Mouse (Mus musculus): ENCODE results near the gene B3gat1. TPM values are rescaled to one million over a fixed set of nuclear protein-coding genes. Genes with fewer than 3 reads are reported as not detected.

B3gat1 gene
- total RNA-seq (2014; rRNA removed) (not detected in 2 replicates), polyA plus RNA-seq (2012; rRNA removed) (not detected in 2 replicates)

GRCm38 (mm10) chr9:26733206-26733891, at the start of gene B3gat1:
B3gat1 (plus strand) TSS chr9:26733728.
- no peak for DNase-seq (ENCODE audit: extremely low read depth, low read depth, low spot score)
- 9% methylated on average over 39 of the region's 65 CpGs for WGBS
- Histone ChIP-seq H3K79me2 (ENCODE audit: control insufficient read depth, insufficient read depth, low read length) (no peaks in the 10 kb centered on the region), H3K4me3 (ENCODE audit: insufficient read depth, low read depth, low read length) (no peak within 1 kb of the TSS), H3K4me1 (ENCODE audit: control insufficient read depth, insufficient read depth, low read length) (no peaks in the 10 kb centered on the region), H3K9ac (ENCODE audit: low read depth, low read length) (no peak within 1 kb of the TSS), H3K27me3 (ENCODE audit: control insufficient read depth, insufficient read depth, low read length) (peaks cover 10% of the 10 kb centered on the region; the same call in 1 of the 2 replicates), H3K27ac (replicated peaks; ENCODE audit: insufficient read depth, low read depth, low read length) (no peak within 1 kb of the TSS), H3K36me3 (ENCODE audit: control insufficient read depth, insufficient read depth, low read length) (no peaks in the 10 kb centered on the region)
- TF ChIP-seq POLR2A (IDR thresholded peaks at IDR 0.05; ENCODE audit: extremely low read depth, insufficient read depth, low read length) (no peak), CTCF (IDR thresholded peaks at IDR 0.05; ENCODE audit: low read depth, low read length) (no peak)

- Histone ChIP-seq H3K9ac (ENCODE audit: low read depth, low read length) (no peak overlapping the region), H3K27ac (replicated peaks; ENCODE audit: insufficient read depth, low read depth, low read length) (no peak overlapping the region), H3K36me3 (ENCODE audit: control insufficient read depth, insufficient read depth, low read length) (no peaks in the 10 kb centered on the region), H3K79me2 (ENCODE audit: control insufficient read depth, insufficient read depth, low read length) (no peaks in the 10 kb centered on the region), H3K4me1 (ENCODE audit: control insufficient read depth, insufficient read depth, low read length) (no peaks in the 10 kb centered on the region), H3K4me3 (ENCODE audit: insufficient read depth, low read depth, low read length) (no peak overlapping the region), H3K27me3 (ENCODE audit: control insufficient read depth, insufficient read depth, low read length) (no peaks in the 10 kb centered on the region)
- no peak for TF ChIP-seq CTCF (IDR thresholded peaks at IDR 0.05; ENCODE audit: low read depth, low read length)
- TF ChIP-seq POLR2A (IDR thresholded peaks at IDR 0.05; ENCODE audit: extremely low read depth, insufficient read depth, low read length), result no peak
- WGBS, result 77% methylated on average over 1 of the region's 1 CpGs
- DNase-seq (ENCODE audit: extremely low read depth, low read depth, low spot score), result no peak
Measured at GRCm38 (mm10) chr9:26689171-26689570, 44.4 kb upstream of the B3gat1 start.

GRCm38 (mm10) chr9:26689956-26690698, 43.4 kb upstream of the B3gat1 start:
- H3K27me3 ChIP-seq (ENCODE audit: control insufficient read depth, insufficient read depth, low read length), result no peaks in the 10 kb centered on the region
- 59% methylated on average over 7 of the region's 7 CpGs for WGBS
- H3K4me3 ChIP-seq (ENCODE audit: insufficient read depth, low read depth, low read length), result no peak overlapping the region
- TF ChIP-seq POLR2A (IDR thresholded peaks at IDR 0.05; ENCODE audit: extremely low read depth, insufficient read depth, low read length) (no peak), CTCF (IDR thresholded peaks at IDR 0.05; ENCODE audit: low read depth, low read length) (no peak)
- no peaks in the 10 kb centered on the region for H3K36me3 ChIP-seq (ENCODE audit: control insufficient read depth, insufficient read depth, low read length)
- no peak overlapping the region for H3K27ac ChIP-seq (replicated peaks; ENCODE audit: insufficient read depth, low read depth, low read length)
- no peak overlapping the region for H3K9ac ChIP-seq (ENCODE audit: low read depth, low read length)
- H3K79me2 ChIP-seq (ENCODE audit: control insufficient read depth, insufficient read depth, low read length), result no peaks in the 10 kb centered on the region
- DNase-seq (ENCODE audit: extremely low read depth, low read depth, low spot score), result no peak
- no peaks in the 10 kb centered on the region for H3K4me1 ChIP-seq (ENCODE audit: control insufficient read depth, insufficient read depth, low read length)

GRCm38 (mm10) chr9:26692641-26693040, 40.9 kb upstream of the B3gat1 start:
- H3K4me3 ChIP-seq (ENCODE audit: insufficient read depth, low read depth, low read length), result no peak overlapping the region
- H3K36me3 ChIP-seq (ENCODE audit: control insufficient read depth, insufficient read depth, low read length), result no peaks in the 10 kb centered on the region
- DNase-seq (ENCODE audit: extremely low read depth, low read depth, low spot score), result no peak
- no peak overlapping the region for H3K27ac ChIP-seq (replicated peaks; ENCODE audit: insufficient read depth, low read depth, low read length)
- H3K79me2 ChIP-seq (ENCODE audit: control insufficient read depth, insufficient read depth, low read length), result no peaks in the 10 kb centered on the region
- 0 out of 2 replicates have a peak, but pooled peaks cover 2% of the 10 kb centered on the region for H3K27me3 ChIP-seq (ENCODE audit: control insufficient read depth, insufficient read depth, low read length)
- H3K4me1 ChIP-seq (ENCODE audit: control insufficient read depth, insufficient read depth, low read length), result no peaks in the 10 kb centered on the region
- no peak overlapping the region for H3K9ac ChIP-seq (ENCODE audit: low read depth, low read length)
- WGBS, result 68% methylated on average over 4 of the region's 4 CpGs
- TF ChIP-seq CTCF (IDR thresholded peaks at IDR 0.05; ENCODE audit: low read depth, low read length) (no peak), POLR2A (IDR thresholded peaks at IDR 0.05; ENCODE audit: extremely low read depth, insufficient read depth, low read length) (no peak)

GRCm38 (mm10) chr9:26694656-26695055, 38.9 kb upstream of the B3gat1 start:
- no peaks in the 10 kb centered on the region for H3K36me3 ChIP-seq (ENCODE audit: control insufficient read depth, insufficient read depth, low read length)
- H3K4me3 ChIP-seq (ENCODE audit: insufficient read depth, low read depth, low read length), result no peak overlapping the region
- H3K27me3 ChIP-seq (ENCODE audit: control insufficient read depth, insufficient read depth, low read length), result 0 out of 2 replicates have a peak, but pooled peaks cover 3% of the 10 kb centered on the region
- H3K27ac ChIP-seq (replicated peaks; ENCODE audit: insufficient read depth, low read depth, low read length), result no peak overlapping the region
- H3K79me2 ChIP-seq (ENCODE audit: control insufficient read depth, insufficient read depth, low read length), result no peaks in the 10 kb centered on the region
- TF ChIP-seq POLR2A (IDR thresholded peaks at IDR 0.05; ENCODE audit: extremely low read depth, insufficient read depth, low read length) (no peak), CTCF (IDR thresholded peaks at IDR 0.05; ENCODE audit: low read depth, low read length) (no peak)
- H3K9ac ChIP-seq (ENCODE audit: low read depth, low read length), result no peak overlapping the region
- DNase-seq (ENCODE audit: extremely low read depth, low read depth, low spot score), result no peak
- 85% methylated on average over 3 of the region's 3 CpGs for WGBS
- H3K4me1 ChIP-seq (ENCODE audit: control insufficient read depth, insufficient read depth, low read length), result no peaks in the 10 kb centered on the region
